Mouse (Mus musculus) urinary bladder, postnatal 25 days (tissue): ENCODE data around the gene Dppa5a.
"Not testable (repeated sequence)": the region's sequence is repeated elsewhere in the genome, so short reads cannot be mapped to it uniquely, and the experiment has no call there.

Experiments
- DNase-seq: peaks from one replicate; pipeline ENCODE4 v3.0.0; 2022; ENCODE audit warnings: low spot score

The Dppa5a gene

DNA sequence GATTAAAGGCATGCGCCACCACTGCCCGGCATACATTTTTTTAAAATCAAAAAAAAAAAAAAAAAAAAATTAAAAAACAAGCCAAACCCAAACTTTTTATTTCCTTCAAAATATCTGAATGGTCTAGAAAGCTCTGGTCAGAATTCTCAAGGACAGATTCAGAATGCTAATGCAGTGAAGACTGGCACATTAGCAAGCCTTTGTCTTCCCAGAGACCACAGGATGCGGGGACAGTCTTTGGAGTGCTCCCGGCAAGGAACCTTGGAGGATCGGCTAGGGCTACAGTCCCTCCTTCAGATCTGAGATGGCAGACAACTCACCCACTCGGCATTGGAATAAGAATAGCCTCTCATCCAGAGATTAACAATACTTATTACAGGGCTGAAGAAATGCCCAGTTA is 3.3 kb downstream of the Dppa5a start:
- no peak for DNase-seq

DNA sequence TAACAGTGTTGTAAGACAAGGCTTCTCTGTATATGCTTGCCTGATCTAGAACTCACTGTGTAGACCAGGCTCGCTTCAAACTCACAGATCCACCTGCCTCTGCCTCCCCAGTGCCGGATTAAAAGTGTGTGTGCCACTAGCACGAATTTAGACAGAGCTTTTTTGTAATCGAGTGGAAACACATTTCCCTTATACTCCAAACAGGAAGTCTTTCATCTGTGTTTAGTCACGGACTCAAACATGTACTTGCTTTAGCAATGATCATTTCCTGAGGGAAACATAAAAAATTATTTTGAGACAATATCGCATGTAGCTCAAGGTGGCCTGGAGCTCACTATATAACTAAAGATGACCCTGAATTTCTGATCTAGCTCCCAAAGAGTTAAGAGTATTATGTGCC is 4.6 kb downstream of the Dppa5a start:
- no peak for DNase-seq

- no peak for DNase-seq
These were observed 7.5 kb downstream of the Dppa5a start for GRCm38 (mm10) chr9:78360484-78360872.

DNA sequence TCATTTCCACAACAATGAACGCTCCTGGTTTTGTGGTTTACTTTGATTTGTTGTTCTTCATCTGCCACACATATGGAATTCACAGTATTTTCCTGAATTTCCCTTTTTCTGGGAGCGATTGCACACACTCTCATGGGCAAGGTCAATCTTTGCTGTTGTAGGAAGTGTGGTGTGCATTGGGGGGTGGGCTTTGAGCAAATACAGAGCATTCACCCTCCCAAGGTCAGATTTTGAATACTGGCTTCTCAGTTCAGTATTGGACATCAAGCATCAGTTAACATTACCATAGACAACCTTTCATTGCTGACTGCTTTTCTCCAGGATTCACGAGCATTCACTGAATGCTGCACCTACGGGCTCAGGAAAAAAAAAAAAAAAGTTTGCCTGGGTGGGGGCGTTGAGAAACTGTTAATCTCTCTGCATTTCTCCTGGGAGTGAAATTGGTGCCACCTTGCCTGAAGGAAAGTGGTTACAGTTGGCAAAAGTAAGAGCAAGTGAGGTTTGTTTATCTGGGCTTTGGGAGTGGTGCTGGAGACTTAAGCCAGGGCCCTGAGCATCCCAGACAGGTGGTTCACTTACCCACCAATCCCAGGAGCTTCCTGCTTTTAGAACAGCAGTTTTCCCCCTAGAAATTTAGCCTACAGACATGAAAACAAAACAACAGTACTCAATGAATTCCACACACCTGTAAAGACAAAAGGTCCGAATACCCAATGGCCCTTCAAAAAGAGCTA is 8.1 kb downstream of the Dppa5a start:
- no peak for DNase-seq

GRCm38 (mm10) chr9:78358053-78358452 is 9.9 kb downstream of the Dppa5a start:
- DNase-seq = peak; percentile 73

DNA sequence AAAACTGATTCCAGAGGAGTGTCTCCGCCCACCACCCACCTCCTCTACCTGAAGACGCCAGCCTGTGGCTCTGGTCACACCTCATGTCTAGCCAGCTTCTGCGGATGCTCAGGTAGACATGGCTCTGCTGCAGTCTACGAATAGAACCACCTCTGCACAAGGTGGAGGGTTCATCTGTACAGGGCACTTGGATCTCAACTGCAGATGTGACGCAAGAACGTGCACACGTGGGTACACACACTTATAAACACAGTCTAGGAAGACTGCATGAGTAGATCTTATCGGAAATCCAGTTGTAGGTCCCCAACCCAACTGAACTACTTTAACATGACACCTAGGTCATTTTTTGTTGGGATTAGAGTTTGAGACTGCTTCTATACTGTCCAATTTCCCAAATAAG is 12.4 kb downstream of the Dppa5a start, which contains the start of gene Gsta2:
Gsta2 (minus strand) TSS at position 178 of the 400 bp plus-strand sequence.
- DNase-seq = no peak

- no peak for DNase-seq
These were observed 13.1 kb downstream of the Dppa5a start for GRCm38 (mm10) chr9:78354665-78355578.

GRCm38 (mm10) chr9:78351504-78352220 is 16.3 kb downstream of the Dppa5a start:
- DNase-seq = no peak

GRCm38 (mm10) chr9:78350007-78350406 is 18.0 kb downstream of the Dppa5a start:
- DNase-seq = not testable (repeated sequence)

DNA sequence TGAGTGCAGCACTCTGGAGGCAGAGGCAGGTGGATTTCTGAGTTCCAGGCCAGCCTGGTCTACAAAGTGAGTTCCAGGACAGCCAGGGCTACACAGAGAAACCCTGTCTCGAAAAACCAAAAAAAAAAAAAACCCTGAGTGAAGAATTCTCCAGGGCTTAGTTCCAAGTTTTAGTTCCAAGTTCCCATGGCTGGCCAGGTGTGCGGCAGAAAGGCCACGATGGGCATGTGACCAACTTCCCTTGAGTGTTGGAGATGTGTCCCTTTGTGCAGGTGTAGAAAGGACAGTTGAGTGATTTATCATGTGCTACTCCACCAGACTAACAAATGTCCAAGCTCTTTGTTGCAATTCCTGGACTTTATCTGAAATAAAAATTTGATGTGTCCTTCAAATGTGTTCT is 18.8 kb downstream of the Dppa5a start:
- not testable (repeated sequence) for DNase-seq

- DNase-seq = not testable (repeated sequence)
These were observed 19.6 kb downstream of the Dppa5a start for GRCm38 (mm10) chr9:78348206-78349004.

DNA sequence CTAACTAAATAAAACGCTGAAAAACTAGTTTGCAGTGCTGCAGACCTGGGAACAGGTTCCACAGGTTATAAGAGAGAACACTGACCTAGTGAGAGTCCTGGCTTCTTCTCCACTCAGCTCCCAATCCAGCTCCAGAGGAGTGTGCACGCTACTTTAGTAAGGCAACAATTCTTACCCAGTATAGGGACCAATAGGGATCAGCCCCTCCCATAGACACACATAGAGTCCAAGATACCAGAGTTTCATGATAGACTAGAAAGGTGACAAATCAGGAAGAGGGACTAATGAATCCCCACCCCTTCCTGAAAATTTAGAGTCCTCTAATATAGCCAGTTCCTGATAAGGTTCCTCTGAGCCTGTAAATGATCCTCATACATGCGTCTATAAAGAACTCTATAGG is 21.0 kb downstream of the Dppa5a start:
- DNase-seq = no peak

GRCm38 (mm10) chr9:78345235-78345634 is 22.7 kb downstream of the Dppa5a start:
- DNase-seq = not testable (repeated sequence)

DNA sequence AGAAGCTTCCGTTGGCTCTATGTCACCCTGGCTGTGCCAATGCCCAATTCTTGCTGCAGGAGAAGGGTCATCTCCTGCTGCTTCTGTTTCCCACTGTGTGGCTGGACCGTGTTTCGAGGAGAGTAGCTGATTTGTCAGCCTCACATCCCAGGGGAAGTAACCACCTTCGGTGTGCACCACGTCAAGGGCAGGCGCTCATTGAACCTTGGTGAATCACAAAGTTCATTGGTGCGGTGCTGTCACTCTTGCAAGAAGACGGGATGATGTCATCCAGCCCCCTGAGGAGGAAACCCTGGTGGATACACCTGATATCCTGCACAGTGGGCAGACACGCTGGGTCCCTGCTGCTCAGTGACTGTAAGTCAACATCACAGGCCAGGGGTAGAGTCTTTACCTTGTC is 24.9 kb downstream of the Dppa5a start:
- DNase-seq = not testable (repeated sequence)

DNA sequence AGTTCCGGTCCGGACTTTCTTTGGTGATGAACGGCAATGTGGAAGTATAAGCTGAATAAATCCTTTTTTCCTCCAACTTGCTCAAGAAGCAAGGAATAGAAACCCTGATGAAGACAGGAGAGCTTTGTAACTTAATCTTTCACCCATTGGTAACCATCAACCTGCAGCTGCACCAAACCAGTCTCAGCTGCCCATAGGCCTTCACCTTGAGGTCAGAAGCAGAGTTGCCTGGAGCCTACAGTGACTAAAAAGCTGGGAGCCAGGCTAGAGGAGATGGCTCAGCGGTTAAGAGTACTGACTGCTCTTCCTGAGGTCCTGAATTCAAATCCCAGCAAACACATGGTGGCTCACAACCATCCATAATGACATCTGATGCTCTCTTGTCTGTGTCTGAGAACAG is 25.5 kb downstream of the Dppa5a start:
- not testable (repeated sequence) for DNase-seq

DNA sequence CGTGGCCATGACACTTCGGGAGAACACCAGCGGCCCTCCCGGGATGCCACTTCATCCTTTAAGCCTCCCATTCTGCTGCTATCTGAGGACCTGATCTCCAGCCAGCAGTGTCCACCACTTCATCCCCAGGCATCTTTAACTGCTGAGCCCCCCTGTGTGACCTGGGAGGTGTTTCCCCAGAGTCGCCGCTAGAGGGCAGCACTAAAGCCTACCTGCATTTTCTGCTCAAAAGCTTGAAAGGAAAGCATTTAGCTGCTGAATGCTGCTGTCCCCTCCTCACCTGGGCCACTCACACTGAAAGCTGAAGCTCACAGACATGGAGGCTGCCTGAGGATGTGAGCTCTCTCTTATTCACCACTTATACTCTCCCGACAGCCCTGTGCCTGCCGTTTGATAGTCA is 27.7 kb downstream of the Dppa5a start:
- DNase-seq = peak; percentile 62

DNA sequence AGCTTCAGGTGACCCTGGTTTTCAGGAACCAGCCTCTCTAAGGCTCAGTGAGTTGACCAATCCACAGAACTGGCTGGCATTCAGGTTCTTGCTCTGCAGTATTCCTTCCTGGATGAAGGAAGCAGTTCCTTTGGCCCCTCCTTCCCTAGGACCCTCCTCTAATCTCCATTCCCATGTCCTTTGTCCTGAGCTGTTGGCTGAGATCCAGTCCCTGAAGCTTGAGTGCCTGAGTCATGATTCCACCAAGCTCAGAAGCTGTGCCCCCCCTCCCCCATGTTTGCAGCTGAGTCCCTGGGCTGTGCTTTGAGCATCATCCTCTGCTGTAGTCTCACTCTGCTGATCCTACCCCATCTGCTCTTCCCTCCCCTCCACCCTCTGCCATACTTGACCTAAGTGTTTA is 30.9 kb downstream of the Dppa5a start:
- DNase-seq = not testable (repeated sequence)

- not testable (repeated sequence) for DNase-seq
These were observed 40.7 kb downstream of the Dppa5a start, which contains the start of gene Omt2b for GRCm38 (mm10) chr9:78327289-78327688. TSS of gene Omt2b (plus strand) at chr9:78327589.

GRCm38 (mm10) chr9:78319499-78319898 is 48.5 kb downstream of the Dppa5a start:
- no peak for DNase-seq
